Mouse (Mus musculus) CH12.LX (cell line): ENCODE results near the gene Snrnp200. TPM values are rescaled to one million over a fixed set of nuclear protein-coding genes. Genes with fewer than 3 reads are reported as not detected.
A peak's percentile ranks its signal among the peaks of the same experiment; 100 is the strongest.
"Not testable (repeated sequence)": the region's sequence is repeated elsewhere in the genome, so short reads cannot be mapped to it uniquely, and the experiment has no call there.

Source experiments
- DNase-seq: peaks from one replicate; pipeline ENCODE4 v3.0.0-alpha.2; 2013; ENCODE audit errors: extremely low read depth
- H3K27ac ChIP-seq: 2 replicates; pipeline ENCODE4 v1.5.1; 2012; ENCODE audit warnings: low read depth, mild to moderate bottlenecking, control low read depth, moderate library complexity; ENCODE audit not compliant: insufficient read depth
- H3K27me3 ChIP-seq: replicated peaks from 2 replicates; pipeline ENCODE3; 2012; ENCODE audit warnings: inconsistent platforms
- H3K36me3 ChIP-seq, 2 experiments: replicated peaks in 1 of 2; 2 replicates each; pipeline versions ENCODE3 to v1.6.1; 2012; ENCODE audit warnings: inconsistent platforms in 1 of 2, low read length in 1 of 2, mild to moderate bottlenecking in 1 of 2, mixed read lengths in 1 of 2, moderate library complexity in 1 of 2; ENCODE audit not compliant: control insufficient read depth in 1 of 2, insufficient read depth in 1 of 2
- H3K4me1 ChIP-seq, 2 experiments: 2 replicates each; pipeline ENCODE4 v1.6.1; 2012; ENCODE audit warnings: inconsistent platforms in 1 of 2, moderate library complexity in 1 of 2; ENCODE audit not compliant: insufficient read depth in 2 of 2, control insufficient read depth in 1 of 2
- H3K4me2 ChIP-seq: 2 replicates; pipeline ENCODE4 v1.6.1; 2012; ENCODE audit warnings: low read depth, mild to moderate bottlenecking, control low read depth; ENCODE audit not compliant: poor library complexity, insufficient read depth, severe bottlenecking
- H3K4me3 ChIP-seq, 3 experiments: fragments of 150-350 bp in 1 of 3; sonication (generic) in 1 of 3; replicated peaks in 1 of 3; 2 replicates each; pipeline versions ENCODE3 to v1.5.1; 2011 to 2012; ENCODE audit warnings: low read depth in 2 of 3, low read length in 2 of 3, mild to moderate bottlenecking in 2 of 3, moderate library complexity in 2 of 3, control low read depth in 1 of 3, improper control_type of control experiment in 1 of 3, inconsistent platforms in 1 of 3, mixed read lengths in 1 of 3; ENCODE audit not compliant: poor library complexity in 1 of 3
- H3K79me2 ChIP-seq: replicated peaks from 2 replicates; pipeline ENCODE4 v1.6.1; 2012; ENCODE audit warnings: mild to moderate bottlenecking, moderate library complexity; ENCODE audit not compliant: control insufficient read depth, poor library complexity, insufficient read depth, severe bottlenecking; ENCODE audit errors: extremely low read depth
- H3K9ac ChIP-seq: 2 replicates; pipeline ENCODE4 v1.6.1; 2012; ENCODE audit warnings: low read depth, mild to moderate bottlenecking, control low read depth, moderate library complexity; ENCODE audit not compliant: insufficient read depth
- H3K9me3 ChIP-seq: replicated peaks from 2 replicates; pipeline ENCODE3; 2012; ENCODE audit warnings: low read length, inconsistent platforms, mixed read lengths
- BHLHE40 ChIP-seq: IDR thresholded peaks from 2 replicates; pipeline ENCODE4 v1.6.1; 2011; ENCODE audit warnings: mild to moderate bottlenecking, low read depth, low read length, improper control_type of control experiment
- CHD2 ChIP-seq: IDR thresholded peaks from 2 replicates; pipeline ENCODE4 v1.6.1; 2011; ENCODE audit warnings: low read length, improper control_type of control experiment
- CTCF ChIP-seq, 2 experiments: IDR thresholded peaks in 1 of 2; conservative IDR thresholded peaks in 1 of 2; 2 replicates each; pipeline ENCODE4 v1.5.1; 2011 to 2012; ENCODE audit warnings: low read depth in 2 of 2, low read length in 2 of 2, improper control_type of control experiment in 1 of 2, inconsistent platforms in 1 of 2, mild to moderate bottlenecking in 1 of 2, moderate library complexity in 1 of 2
- E2F4 ChIP-seq: IDR thresholded peaks from 2 replicates; pipeline ENCODE4 v1.6.1; 2011; ENCODE audit warnings: low read depth, low read length, improper control_type of control experiment; ENCODE audit not compliant: insufficient replicate concordance
- ELF1 ChIP-seq: IDR thresholded peaks from 2 replicates; pipeline ENCODE4 v1.6.1; 2014; ENCODE audit warnings: low read depth, mild to moderate bottlenecking, inconsistent platforms, low read length, improper control_type of control experiment
- EP300 ChIP-seq: IDR thresholded peaks from 2 replicates; pipeline ENCODE4 v1.6.1; 2011; ENCODE audit warnings: low read length, improper control_type of control experiment
- ETS1 ChIP-seq: conservative IDR thresholded peaks from 2 replicates; pipeline ENCODE4 v1.6.1; 2012; ENCODE audit warnings: low read depth, mild to moderate bottlenecking, inconsistent platforms, low read length, improper control_type of control experiment, moderate library complexity
- GABPA ChIP-seq: IDR thresholded peaks from 2 replicates; pipeline ENCODE4 v1.6.1; 2012; ENCODE audit warnings: low read depth, low read length, improper control_type of control experiment, inconsistent platforms; ENCODE audit not compliant: insufficient replicate concordance
- HCFC1 ChIP-seq: IDR thresholded peaks from 2 replicates; pipeline ENCODE4 v1.6.1; 2012; ENCODE audit warnings: low read depth, mild to moderate bottlenecking, inconsistent platforms, low read length, improper control_type of control experiment
- IRF4 ChIP-seq: IDR thresholded peaks from 2 replicates; pipeline ENCODE4 v1.6.1; 2014; ENCODE audit warnings: low read depth, mild to moderate bottlenecking, inconsistent platforms, low read length, improper control_type of control experiment
- JUN ChIP-seq: IDR thresholded peaks from 2 replicates; pipeline ENCODE4 v1.6.1; 2011; ENCODE audit warnings: low read depth, mild to moderate bottlenecking, low read length, improper control_type of control experiment, moderate library complexity; ENCODE audit not compliant: insufficient read depth
- JUND ChIP-seq: conservative IDR thresholded peaks from 2 replicates; pipeline ENCODE4 v1.6.1; 2011; ENCODE audit warnings: low read depth, low read length, improper control_type of control experiment
- KAT2A ChIP-seq: IDR thresholded peaks from 2 replicates; pipeline ENCODE4 v1.6.1; 2012; ENCODE audit warnings: low read length, improper control_type of control experiment, inconsistent platforms; ENCODE audit not compliant: insufficient replicate concordance
- MAZ ChIP-seq: IDR thresholded peaks from 2 replicates; pipeline ENCODE4 v1.6.1; 2012; ENCODE audit warnings: low read depth, mild to moderate bottlenecking, inconsistent platforms, low read length, improper control_type of control experiment, moderate library complexity
- MEF2A ChIP-seq: IDR thresholded peaks from 2 replicates; pipeline ENCODE4 v1.6.1; 2014; ENCODE audit warnings: low read depth, mild to moderate bottlenecking, inconsistent platforms, low read length, improper control_type of control experiment, borderline replicate concordance
- MXI1 ChIP-seq: IDR thresholded peaks from 2 replicates; pipeline ENCODE4 v1.6.1; 2011; ENCODE audit warnings: mild to moderate bottlenecking, low read depth, low read length, improper control_type of control experiment
- MYC ChIP-seq: IDR thresholded peaks from 2 replicates; pipeline ENCODE4 v1.6.1; 2011; ENCODE audit warnings: low read depth, mild to moderate bottlenecking, improper control_type of control experiment, low read length
- NELFE ChIP-seq: IDR thresholded peaks from 2 replicates; pipeline ENCODE4 v1.6.1; 2011; ENCODE audit warnings: low read depth, low read length, improper control_type of control experiment
- NRF1 ChIP-seq: IDR thresholded peaks from 2 replicates; pipeline ENCODE4 v1.6.1; 2014; ENCODE audit warnings: low read depth, mild to moderate bottlenecking, inconsistent platforms, low read length, improper control_type of control experiment, moderate library complexity
- PAX5 ChIP-seq: IDR thresholded peaks from 2 replicates; pipeline ENCODE4 v1.6.1; 2012; ENCODE audit warnings: low read length, inconsistent platforms, mixed read lengths
- POLR2A ChIP-seq: IDR thresholded peaks from 2 replicates; pipeline ENCODE4 v1.6.1; 2011; ENCODE audit warnings: low read depth, mild to moderate bottlenecking, improper control_type of control experiment, low read length
- POLR2AphosphoS2 ChIP-seq: IDR thresholded peaks from 2 replicates; pipeline ENCODE4 v1.6.1; 2011; ENCODE audit warnings: low read depth, low read length, improper control_type of control experiment
- RAD21 ChIP-seq: IDR thresholded peaks from 2 replicates; pipeline ENCODE4 v1.6.1; 2011; ENCODE audit warnings: low read depth, mild to moderate bottlenecking, low read length, improper control_type of control experiment, moderate library complexity
- SIN3A ChIP-seq: IDR thresholded peaks from 2 replicates; pipeline ENCODE4 v1.6.1; 2012; ENCODE audit warnings: low read length, improper control_type of control experiment, inconsistent platforms
- SMC3 ChIP-seq: IDR thresholded peaks from 2 replicates; pipeline ENCODE4 v1.6.1; 2011; ENCODE audit warnings: low read depth, low read length, improper control_type of control experiment
- TBP ChIP-seq: conservative IDR thresholded peaks from 2 replicates; pipeline ENCODE4 v1.6.1; 2011; ENCODE audit warnings: low read depth, low read length, improper control_type of control experiment
- TCF12 ChIP-seq: IDR thresholded peaks from 2 replicates; pipeline ENCODE4 v1.6.1; 2014; ENCODE audit warnings: low read depth, mild to moderate bottlenecking, inconsistent platforms, low read length, improper control_type of control experiment
- UBTF ChIP-seq: IDR thresholded peaks from 2 replicates; pipeline ENCODE4 v1.6.1; 2012; ENCODE audit warnings: low read depth, mild to moderate bottlenecking, inconsistent platforms, low read length, improper control_type of control experiment, moderate library complexity
- USF2 ChIP-seq: conservative IDR thresholded peaks from 2 replicates; pipeline ENCODE4 v1.6.1; 2011; ENCODE audit warnings: low read depth, low read length, improper control_type of control experiment
- ZC3H11A ChIP-seq: IDR thresholded peaks from 2 replicates; pipeline ENCODE4 v1.6.1; 2012; ENCODE audit warnings: low read depth, mild to moderate bottlenecking, inconsistent platforms, low read length, improper control_type of control experiment
- ZMIZ1 ChIP-seq: IDR thresholded peaks from 2 replicates; pipeline ENCODE4 v1.6.1; 2012; ENCODE audit warnings: low read depth, mild to moderate bottlenecking, inconsistent platforms, low read length, improper control_type of control experiment
- dilution Hi-C: fragments of 300-500 bp; cut with MboI; formaldehyde crosslinking; loops from 2 replicates; pipeline ENCODE4 v1.14.3; 2020; ENCODE audit warnings: low sequenced_read_pairs; ENCODE audit not compliant: extremely low pct_unique_long_range_greater_than_20kb, extremely low pct_ligation_motif_present
- in situ Hi-C: fragments of 300-500 bp; cut with MboI; formaldehyde crosslinking; loops from 3 replicates; pipeline ENCODE4 v1.14.3; 2019; ENCODE audit warnings: low sequenced_read_pairs, low pct_ligation_motif_present, low pct_unique_long_range_greater_than_20kb, mixed read lengths
- polyA plus RNA-seq: library from polyadenylated mRNA; unstranded; fragments of >175 nt; gene quantifications from 2 replicates; pipeline ENCODE4 v1.2.1, GENCODE M21; 2012; ENCODE audit warnings: low read depth; ENCODE audit not compliant: insufficient read length
- total RNA-seq, 2 experiments: library from RNA; depleted of rRNA; stranded (reverse); fragments of 300-350 nt in 1 of 2; fragments of >200 nt in 1 of 2; gene quantifications; 2 replicates each; pipeline ENCODE4 v1.2.3; 2012 to 2014

The Snrnp200 gene
- total and polyA plus RNA-seq, 3 experiments: 74.3 to 102 (median 90.3) TPM

- TF ChIP-seq RAD21: peak; percentile 70
- TF ChIP-seq JUND: peak; percentile 26; the same call in 1 of the 2 replicates
- TF ChIP-seq ZC3H11A: peak; percentile 40; the same call in 1 of the 2 replicates
- peak; percentile 72 for TF ChIP-seq SMC3
- peak; percentile 8 to 76; a peak in 2 of 4 replicates for TF ChIP-seq CTCF (conservative IDR thresholded peaks at IDR 0.05 in 1 of 2, IDR thresholded peaks at IDR 0.05 in 1 of 2; ENCODE audit: low read depth in 2 of 2, low read length in 2 of 2)
- TF ChIP-seq, all 38 proteins: peak for 5; not testable (repeated sequence) for 33
- H3K9ac ChIP-seq, H3K27ac ChIP-seq, in situ Hi-C loops, H3K9me3 ChIP-seq, dilution Hi-C loops, H3K27me3 ChIP-seq, H3K79me2 ChIP-seq, H3K36me3 ChIP-seq, H3K4me3 ChIP-seq, H3K4me2 ChIP-seq: not testable (repeated sequence)
- peaks cover 2 to 15% of the 10 kb centered on the region in 2 experiments; a peak in 2 of 4 replicates for H3K4me1 ChIP-seq
- peak; percentile 68 for DNase-seq
Observed at GRCm38 (mm10) chr2:127166261-127166660, 41.9 kb upstream of the Snrnp200 start.

GRCm38 (mm10) chr2:127182598-127183381 lies 25.4 kb upstream of the Snrnp200 start:
- Histone ChIP-seq H3K79me2 (no peaks in the 10 kb centered on the region), H3K4me1 (peaks cover 5 to 11% of the 10 kb centered on the region in 2 experiments; a peak in 3 of 4 replicates), H3K4me3 (peak overlapping the region; percentile 49 to 68 (median 64)), H3K9ac (peak overlapping the region; percentile 80), H3K27ac (peak overlapping the region; percentile 81), H3K9me3 (no peaks in the 10 kb centered on the region), H3K4me2 (peak overlapping the region; percentile 52), H3K36me3 (no peaks in the 10 kb centered on the region), H3K27me3 (no peaks in the 10 kb centered on the region)
- in situ Hi-C loops (no loop called here), dilution Hi-C loops (no loop called here)
- TF ChIP-seq MXI1 (no peak; the same call in 1 of the 2 replicates), NELFE (peak; percentile 88), IRF4 (peak; percentile 77), CHD2 (peak; percentile 94), USF2 (no peak), ELF1 (peak; percentile 97), MEF2A (peak; percentile 61), POLR2A (peak; percentile 89), MYC (peak; percentile 59; the same call in 1 of the 2 replicates), UBTF (no peak), ZMIZ1 (peak; percentile 89), KAT2A (0 out of 2 replicates have a peak, but pooled peaks have one; percentile 48), SIN3A (peak; percentile 60), PAX5 (no peak), NRF1 (0 out of 2 replicates have a peak, but pooled peaks have one; percentile 34), JUN (no peak), ETS1 (peak; percentile 28; the same call in 1 of the 2 replicates), EP300 (no peak), HCFC1 (peak; percentile 79), POLR2AphosphoS2 (0 out of 2 replicates have a peak, but pooled peaks have one; percentile 42), GABPA (no peak), TBP (peak; percentile 97), MAZ (0 out of 2 replicates have a peak, but pooled peaks have one; percentile 56), BHLHE40 (no peak), E2F4 (no peak; the same call in 1 of the 2 replicates), TCF12 (peak; percentile 86)
- DNase-seq: peak; percentile 98
